Mouse (Mus musculus): Measurements from ENCODE around the gene Abr. TPM values are rescaled to one million over a fixed set of nuclear protein-coding genes. Genes with fewer than 3 reads are reported as not detected.
A peak's percentile ranks its signal among the peaks of the same experiment; 100 is the strongest.

Gene Abr
- total RNA-seq, 2 experiments from 2014 or later, result 413 to 418 TPM

- DNase-seq (ENCODE audit: low spot score in 2 of 2), result no peak
Observed at GRCm38 (mm10) chr11:76467073-76467472, 155.0 kb downstream of the Abr start.

DNA sequence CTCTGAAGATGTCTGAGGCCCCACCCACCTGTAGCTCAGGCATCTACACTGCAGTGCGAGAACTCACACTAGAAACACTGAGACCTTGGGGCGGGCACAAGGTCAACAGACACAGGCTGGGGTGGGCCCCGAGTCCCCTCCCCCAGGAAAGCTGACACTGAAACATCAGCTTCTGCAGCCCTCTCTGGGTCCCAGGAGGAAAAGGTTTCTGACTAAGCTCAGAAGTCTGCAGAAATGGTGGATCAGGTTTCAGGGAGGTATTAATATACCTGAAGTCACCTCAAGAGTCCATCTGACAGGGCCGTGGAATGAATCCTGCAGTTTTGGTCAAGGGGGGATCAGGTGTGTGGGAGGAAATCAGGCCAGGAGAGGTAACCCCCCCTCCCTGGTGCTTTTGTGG, 156.2 kb downstream of the Abr start:
- DNase-seq (ENCODE audit: low spot score in 2 of 2), result no peak

DNA sequence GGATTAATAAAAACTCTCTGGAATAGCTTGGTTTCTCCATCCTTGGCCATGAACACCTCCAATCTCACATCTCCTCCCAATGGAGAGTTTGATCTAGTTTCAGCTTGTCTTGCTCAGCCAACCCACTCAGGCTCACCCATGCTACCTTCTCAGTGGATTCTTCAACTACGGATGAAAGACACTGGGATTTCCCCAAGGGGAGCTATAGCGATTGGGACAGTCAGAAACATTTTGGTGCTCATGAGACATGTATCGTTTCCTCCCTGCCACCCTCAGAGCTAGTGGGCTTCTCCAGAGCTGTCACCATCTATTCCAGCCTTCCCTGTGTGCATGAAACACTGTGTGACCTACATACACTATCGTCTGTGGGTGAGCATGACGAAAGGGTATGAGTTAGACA, 160.4 kb downstream of the Abr start:
- no peak for DNase-seq (ENCODE audit: low spot score in 2 of 2)

DNA sequence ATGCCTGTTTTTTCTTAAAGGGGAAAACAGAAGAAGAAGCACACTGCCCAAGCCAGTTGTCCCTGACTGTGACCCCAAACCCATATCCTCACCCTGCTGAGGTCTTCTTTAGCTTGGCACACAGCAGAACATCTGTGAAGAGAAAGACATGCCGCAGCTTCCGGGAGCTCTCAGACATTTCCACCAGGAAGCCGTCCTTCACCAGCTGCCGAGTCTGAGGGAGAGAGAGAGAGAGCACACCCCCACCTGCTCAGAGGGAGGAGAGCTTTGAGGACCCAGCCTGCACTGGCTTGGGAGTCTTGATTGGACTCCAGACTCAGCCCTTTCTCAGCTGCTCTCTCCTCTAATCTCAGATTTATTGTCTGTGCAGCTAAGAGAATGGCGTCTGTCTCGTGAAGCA, 160.9 kb downstream of the Abr start:
- DNase-seq (ENCODE audit: low spot score in 2 of 2), result no peak

- DNase-seq (ENCODE audit: low spot score in 2 of 2), result no peak
Observed at GRCm38 (mm10) chr11:76459489-76459888, 162.6 kb downstream of the Abr start.

DNA sequence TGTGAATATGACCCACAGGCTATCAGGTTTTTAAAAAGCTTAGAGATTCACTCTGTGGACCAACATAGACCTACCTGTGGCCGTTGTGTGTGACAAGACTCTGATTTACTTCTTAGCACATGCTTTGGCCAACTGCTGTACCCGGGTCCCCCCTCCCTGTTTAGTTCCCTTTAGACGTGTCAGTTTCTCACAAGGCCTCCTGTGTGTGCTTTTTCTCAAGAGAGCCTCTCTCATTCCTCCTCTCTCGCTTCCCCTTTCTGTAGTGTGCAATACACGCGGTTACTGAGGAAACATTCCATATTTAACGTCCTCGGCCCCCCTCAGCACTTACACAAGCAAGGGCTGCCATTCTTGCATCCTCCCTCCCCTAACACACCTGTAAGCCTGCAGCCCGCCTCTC, 163.4 kb downstream of the Abr start:
- DNase-seq (ENCODE audit: low spot score in 2 of 2), result no peak

GRCm38 (mm10) chr11:76456897-76457296, 165.2 kb downstream of the Abr start:
- DNase-seq (ENCODE audit: low spot score in 2 of 2), result no peak

DNA sequence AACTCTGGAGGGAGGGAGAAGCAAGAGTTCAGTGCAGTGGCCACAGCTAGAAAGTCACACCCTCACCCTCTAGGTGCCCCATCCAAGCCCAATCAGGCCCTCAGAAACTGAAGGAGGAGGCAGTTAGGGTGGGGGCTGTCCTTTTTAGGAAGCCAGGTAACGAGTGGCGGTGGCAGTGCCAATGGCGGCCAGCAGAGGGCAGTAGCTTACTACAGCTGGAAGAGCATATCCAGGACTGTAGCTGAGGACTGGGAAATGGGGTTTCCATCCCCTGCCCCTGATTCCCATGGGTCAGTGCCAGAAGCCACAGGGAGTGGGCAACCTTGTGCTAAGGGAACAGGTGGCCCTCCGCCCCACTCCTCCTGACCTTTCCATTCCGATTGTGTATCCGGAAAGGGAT, 165.9 kb downstream of the Abr start:
- DNase-seq (ENCODE audit: low spot score in 2 of 2), result peak; percentile 84 to 90

- DNase-seq (ENCODE audit: low spot score in 2 of 2), result peak; percentile 68 to 72
Observed at GRCm38 (mm10) chr11:76454492-76454891, 167.6 kb downstream of the Abr start.

DNA sequence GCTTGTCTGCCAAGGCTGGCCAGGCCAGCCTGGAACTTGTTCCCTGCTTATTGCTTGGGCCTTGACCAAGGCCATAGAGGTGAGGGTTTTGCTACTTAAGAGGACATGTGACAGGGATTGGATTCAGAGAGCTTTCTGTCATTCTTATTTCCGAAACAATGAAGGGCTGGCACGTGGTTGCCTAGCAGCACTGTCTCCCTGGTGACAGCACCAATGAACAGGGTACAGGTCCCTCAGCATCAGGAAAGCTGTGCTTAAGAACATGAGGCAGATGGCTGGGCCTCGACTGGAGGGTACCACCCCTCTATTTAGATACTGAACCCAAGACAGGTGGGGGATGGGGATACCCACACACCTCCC, 171.9 kb downstream of the Abr start:
- no peak for DNase-seq (ENCODE audit: low spot score in 2 of 2)

DNA sequence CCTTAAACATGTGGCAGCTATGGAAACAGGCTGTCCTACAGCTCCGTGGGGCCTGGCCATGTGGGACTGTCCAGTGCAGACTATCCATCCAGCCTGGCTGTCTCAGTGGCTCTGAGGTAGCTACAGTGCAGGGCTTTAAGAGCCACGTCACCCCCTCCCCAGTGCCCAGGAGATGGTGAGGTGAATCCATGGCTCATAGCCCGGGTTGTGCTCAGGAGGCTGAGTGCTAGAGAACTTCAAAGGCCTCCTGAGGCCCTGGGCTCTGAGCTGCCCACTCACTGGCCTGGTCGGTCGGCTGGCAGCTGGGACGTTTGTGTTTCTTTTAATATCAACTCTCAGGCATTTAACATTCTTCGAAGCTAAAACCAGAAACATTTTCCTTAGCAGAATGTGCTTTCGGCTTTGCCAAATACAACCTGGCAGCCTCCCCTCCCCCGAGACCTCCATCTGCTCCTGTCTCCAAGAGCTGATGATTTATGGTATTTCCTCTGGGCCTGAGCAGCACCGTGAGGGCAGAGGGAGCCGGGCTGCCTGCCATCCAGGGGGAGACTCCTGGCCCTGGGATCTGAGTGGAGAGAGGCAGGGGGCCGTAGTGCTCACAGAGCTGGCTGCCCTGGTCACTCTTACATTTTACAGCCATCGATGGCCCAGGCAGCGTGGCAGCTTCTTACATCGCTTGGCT, 172.5 kb downstream of the Abr start:
- peak; percentile 76 to 84 for DNase-seq (ENCODE audit: low spot score in 2 of 2)

- DNase-seq (ENCODE audit: low spot score in 2 of 2), result no peak
Observed at GRCm38 (mm10) chr11:76446251-76446650, 175.9 kb downstream of the Abr start.

GRCm38 (mm10) chr11:76445459-76445858, 176.7 kb downstream of the Abr start:
- DNase-seq (ENCODE audit: low spot score in 2 of 2), result no peak

GRCm38 (mm10) chr11:76439666-76440065, 182.4 kb downstream of the Abr start:
- DNase-seq (ENCODE audit: low spot score in 2 of 2), result peak in 1 of 2 experiments; percentile 54

GRCm38 (mm10) chr11:76436864-76437437, 185.2 kb downstream of the Abr start:
- peak in 1 of 2 experiments; percentile 58 for DNase-seq (ENCODE audit: low spot score in 2 of 2)

GRCm38 (mm10) chr11:76436009-76436408, 186.1 kb downstream of the Abr start:
- no peak for DNase-seq (ENCODE audit: low spot score in 2 of 2)

DNA sequence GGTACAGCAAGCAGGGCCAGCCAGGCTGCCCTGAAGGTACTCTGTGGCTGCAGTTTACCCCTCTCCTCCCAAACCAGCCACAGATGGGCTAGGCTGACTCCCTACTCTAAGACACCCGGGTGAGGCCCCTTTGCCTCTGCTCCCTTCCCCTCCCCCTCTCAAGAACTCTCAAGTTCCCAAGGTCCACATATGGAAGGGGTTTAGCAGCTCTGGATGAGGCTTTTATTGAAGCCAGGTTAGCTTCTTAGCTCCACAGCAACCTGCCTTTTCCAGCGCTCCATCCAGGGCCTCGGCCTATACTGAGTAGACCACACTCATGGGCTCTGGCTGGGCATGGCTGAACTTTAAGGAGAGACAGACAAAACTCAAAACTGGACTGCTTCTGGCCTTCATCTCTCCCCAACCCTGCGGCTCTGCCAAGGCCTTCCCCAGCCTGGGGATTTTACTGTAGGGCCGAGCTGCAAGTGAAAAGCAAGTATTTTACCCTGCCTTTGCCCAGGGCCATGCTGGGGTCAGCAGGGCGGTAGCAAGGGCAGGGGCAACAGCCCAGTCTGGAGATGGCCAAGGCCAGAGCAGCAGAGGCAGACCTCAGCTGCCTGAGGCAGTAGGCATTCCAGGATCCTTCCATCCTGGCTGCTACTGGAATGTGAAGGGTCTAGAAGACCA, 192.0 kb downstream of the Abr start:
- no peak for DNase-seq (ENCODE audit: low spot score in 2 of 2)

DNA sequence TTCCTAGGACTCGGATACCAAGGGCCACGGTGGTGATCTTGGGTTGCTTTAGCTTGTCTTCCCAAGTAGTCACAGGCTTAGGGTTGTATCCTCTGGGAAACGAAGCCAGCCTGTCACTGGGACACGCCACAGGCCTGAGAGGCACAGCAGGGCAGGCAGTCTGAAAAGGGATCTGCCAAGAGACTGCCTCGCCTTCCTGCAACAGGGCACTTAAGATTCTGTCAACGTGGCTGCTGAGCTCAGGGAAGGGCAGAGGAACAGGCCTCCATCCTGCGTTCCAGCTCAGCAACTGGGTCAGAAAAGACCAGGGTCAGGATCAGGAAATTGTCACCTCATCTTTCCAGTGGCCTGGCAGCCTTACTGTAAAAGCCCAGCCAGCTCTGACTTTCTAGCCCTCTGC, 192.6 kb downstream of the Abr start:
- DNase-seq (ENCODE audit: low spot score in 2 of 2), result no peak

DNA sequence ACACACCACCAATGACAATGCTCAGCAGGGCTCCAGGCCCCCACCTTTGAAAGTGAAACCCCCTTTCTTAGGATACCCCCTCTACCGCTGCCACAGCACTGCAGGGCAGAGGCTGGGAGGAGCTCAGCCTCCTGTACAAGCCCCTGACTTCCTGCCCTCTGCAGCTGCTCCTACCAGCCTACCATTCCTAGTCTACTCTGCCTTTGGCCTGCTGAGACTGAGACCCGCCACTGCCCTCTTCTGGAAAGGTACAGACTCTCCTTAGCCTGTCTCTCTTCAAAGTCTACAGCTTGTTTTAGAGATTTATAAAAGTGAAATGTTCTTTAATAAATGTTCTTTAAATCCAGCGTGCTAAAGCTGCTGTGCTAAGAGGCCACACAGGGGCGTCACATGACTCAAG, 193.1 kb downstream of the Abr start:
- DNase-seq (ENCODE audit: low spot score in 2 of 2), result no peak

DNA sequence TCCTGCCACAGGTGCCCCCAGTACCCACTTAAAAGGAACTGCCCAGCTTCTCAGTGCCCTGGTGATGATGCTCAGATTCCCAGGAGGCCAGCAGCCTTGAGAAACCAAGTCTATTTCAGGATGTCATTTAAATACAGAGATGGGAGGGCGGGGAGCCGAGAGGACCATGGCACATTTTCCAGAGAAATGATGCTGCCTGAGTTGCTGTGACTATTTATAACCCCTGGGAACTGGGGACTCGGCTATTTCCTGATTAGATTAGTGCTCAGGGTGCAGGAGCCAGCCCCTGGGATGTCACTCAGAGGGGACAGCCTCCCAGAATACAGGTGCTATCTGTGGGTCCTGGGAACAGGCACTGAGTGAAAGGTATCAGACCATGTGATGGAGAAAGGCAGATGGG, 194.3 kb downstream of the Abr start:
- DNase-seq (ENCODE audit: low spot score in 2 of 2), result no peak

- no peak for DNase-seq (ENCODE audit: low spot score in 2 of 2)
Observed at GRCm38 (mm10) chr11:76425749-76426148, 196.4 kb downstream of the Abr start.

- no peak for DNase-seq (ENCODE audit: low spot score in 2 of 2)
Observed at GRCm38 (mm10) chr11:76420896-76421295, 201.2 kb downstream of the Abr start.

DNA sequence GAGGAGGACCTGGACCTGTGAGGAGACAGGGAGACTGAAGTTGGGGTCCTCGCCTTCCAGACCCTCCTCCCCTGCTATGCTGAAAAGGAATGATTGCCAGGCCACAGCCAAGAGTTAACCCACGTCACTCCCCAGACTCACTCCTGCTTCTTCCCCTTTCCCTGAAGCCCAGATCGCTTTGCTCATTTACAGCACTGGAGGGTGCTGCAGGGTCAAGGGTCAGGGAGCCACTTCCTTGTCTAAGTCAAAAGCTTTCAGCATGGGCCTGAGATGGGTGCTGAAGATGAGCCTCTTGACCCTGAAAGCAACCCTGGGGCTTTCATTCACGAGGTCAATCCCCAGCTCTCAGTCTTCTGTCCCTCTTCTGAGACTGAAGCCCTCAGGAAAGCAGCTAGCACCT, 202.9 kb downstream of the Abr start:
- DNase-seq (ENCODE audit: low spot score in 2 of 2), result no peak

Measured in left cerebral cortex, adult 18-20 months (tissue).